In the genomic region with DNA sequence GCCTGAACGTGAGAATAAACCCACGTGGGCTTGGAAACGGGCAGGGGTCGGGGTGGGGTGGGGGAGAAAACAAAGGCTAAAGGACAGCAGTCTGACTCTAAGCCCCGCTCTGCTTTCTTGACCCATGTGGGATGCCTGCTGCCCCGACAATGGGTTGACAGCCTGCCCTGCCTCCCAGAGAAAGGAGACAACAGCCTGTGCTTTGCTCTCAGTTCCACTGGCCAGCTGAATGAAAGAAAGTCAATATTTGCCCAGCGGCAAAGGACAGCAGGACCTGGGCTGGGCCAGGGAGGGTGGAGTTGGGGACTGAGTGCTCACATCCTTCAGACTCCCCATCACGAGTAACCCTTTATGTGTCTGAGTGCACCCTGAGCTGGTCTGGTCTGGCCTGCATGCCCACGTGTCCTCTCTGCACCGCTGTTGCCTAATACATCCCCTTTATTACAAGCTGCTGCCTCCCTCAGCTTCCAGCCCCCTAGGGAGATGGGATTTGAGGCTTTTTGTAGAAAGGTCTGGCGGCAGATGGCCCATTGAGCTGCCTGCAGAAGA, we compare ENCODE assay signal across 9 mouse cellular contexts.
DNase-seq lines count a peak whose midpoint lies in the region; ATAC-seq lines count a peak whose summit lies in the region.
"Had no signal": no experiment of that assay in that cellular context is flagged by ENCODE, and none has a peak within 500 bp of the region (broad histone marks: within the 10 kb centered on the region; RNA-seq: fewer than 3 reads in every experiment).

No protein-coding gene starts in this region.

- no peak for ATAC-seq in cerebellum, adult (ENCODE audit: insufficient number of reproducible peaks, low FRiP score, low TSS enrichment)
- peak; percentile 55; the same call in 1 of the 2 replicates for ATAC-seq in hindbrain, embryonic 14.5 days (ENCODE audit: low FRiP score)
- peak; percentile 81 for ATAC-seq in lung, embryonic 16.5 days (ENCODE audit: low read depth)
- ATAC-seq in neural tube, embryonic 15.5 days (ENCODE audit: low FRiP score): no peak

- no peaks in the 10 kb centered on the region for H3K36me3 ChIP-seq in hindbrain, embryonic 14.5 days (replicated peaks; ENCODE audit: control insufficient read depth, insufficient read depth)
- H3K36me3 ChIP-seq in lung, embryonic 16.5 days (ENCODE audit: control insufficient read depth, insufficient read depth, low read length): no peaks in the 10 kb centered on the region
- no peaks in the 10 kb centered on the region for H3K36me3 ChIP-seq in neural tube, embryonic 15.5 days

- no peak overlapping the region for H3K9ac ChIP-seq in hindbrain, embryonic 14.5 days
- H3K9ac ChIP-seq in lung, embryonic 16.5 days (ENCODE audit: low read length): no peak overlapping the region
- H3K9ac ChIP-seq in neural tube, embryonic 15.5 days (replicated peaks): no peak overlapping the region

- peaks cover 32% of the 10 kb centered on the region; the same call in 1 of the 2 replicates for H3K4me1 ChIP-seq in hindbrain, embryonic 14.5 days (replicated peaks; ENCODE audit: control insufficient read depth, insufficient read depth, low read length)
- peaks cover 3% of the 10 kb centered on the region for H3K4me1 ChIP-seq in lung, embryonic 16.5 days (replicated peaks; ENCODE audit: control insufficient read depth, insufficient read depth, low read length)
- H3K4me1 ChIP-seq in neural tube, embryonic 15.5 days: peaks cover 45% of the 10 kb centered on the region

- no peak overlapping the region for H3K27ac ChIP-seq in hindbrain, embryonic 14.5 days
- H3K27ac ChIP-seq in lung, embryonic 16.5 days (ENCODE audit: low read length): no peak overlapping the region
- H3K27ac ChIP-seq in neural tube, embryonic 15.5 days (replicated peaks): no peak overlapping the region
- H3K27ac ChIP-seq: kidney, postnatal 0 days had no signal

- no peaks in the 10 kb centered on the region for H3K9me3 ChIP-seq in hindbrain, embryonic 14.5 days (ENCODE audit: control insufficient read depth, low read length)
- no peaks in the 10 kb centered on the region for H3K9me3 ChIP-seq in lung, embryonic 16.5 days (ENCODE audit: control insufficient read depth, low read length)
- H3K9me3 ChIP-seq in neural tube, embryonic 15.5 days (replicated peaks): no peaks in the 10 kb centered on the region

- H3K4me2 ChIP-seq in hindbrain, embryonic 14.5 days (replicated peaks): no peak overlapping the region
- H3K4me2 ChIP-seq in lung, embryonic 16.5 days (ENCODE audit: low read depth, low read length): no peak overlapping the region
- peak overlapping the region; percentile 17 for H3K4me2 ChIP-seq in neural tube, embryonic 15.5 days

- WGBS in hindbrain, embryonic 14.5 days: 5% methylated on average over 11 of the region's 11 CpGs
- 25% methylated on average over 11 of the region's 11 CpGs for WGBS in lung, embryonic 16.5 days
- 10% methylated on average over 11 of the region's 11 CpGs for WGBS in neural tube, embryonic 15.5 days

- no peak overlapping the region for H3K4me3 ChIP-seq in hindbrain, embryonic 14.5 days (replicated peaks; ENCODE audit: low read length)
- H3K4me3 ChIP-seq in lung, embryonic 16.5 days (ENCODE audit: low read length): no peak overlapping the region
- no peak overlapping the region for H3K4me3 ChIP-seq in neural tube, embryonic 15.5 days (replicated peaks)

- peaks cover 9% of the 10 kb centered on the region for H3K27me3 ChIP-seq in hindbrain, embryonic 14.5 days (ENCODE audit: control insufficient read depth, insufficient read depth, low read length)
- H3K27me3 ChIP-seq in lung, embryonic 16.5 days (ENCODE audit: control insufficient read depth, insufficient read depth, low read depth, low read length): peaks cover 15% of the 10 kb centered on the region
- peaks cover 11% of the 10 kb centered on the region; the same call in 1 of the 2 replicates for H3K27me3 ChIP-seq in neural tube, embryonic 15.5 days (replicated peaks)

- peak; percentile 55 for DNase-seq in cerebellum, adult 11-12 months
- no peak for DNase-seq in hindbrain, embryonic 14.5 days (ENCODE audit: low spot score)
- DNase-seq in kidney, postnatal 36 days: no peak
- DNase-seq in frontal cortex, adult 2 months (ENCODE audit: extremely low spot score in 1 of 2, low spot score in 1 of 2): no peak
- no peak for DNase-seq in Muller cell, postnatal 12 days (ENCODE audit: inconsistent ontology term)

Comparison
In these comparisons a context has a peak if more than half of its experiments do, and no peak if none do; other contexts are left out.
1. ATAC-seq: peak in hindbrain, embryonic 14.5 days (single experiment) and lung, embryonic 16.5 days (single experiment); none in cerebellum, adult (single experiment) and neural tube, embryonic 15.5 days (single experiment).